Mouse (Mus musculus) c-Kit-negative CD71-positive TER-119-positive erythroid progenitor cells, embryonic 14.5 days (primary cell): ENCODE results near the gene Poln.

Source experiments
- DNase-seq: peaks from one replicate; pipeline ENCODE4 v3.0.0-alpha.2; 2013; ENCODE audit warnings: low read depth, low spot score

The Poln gene

DNA sequence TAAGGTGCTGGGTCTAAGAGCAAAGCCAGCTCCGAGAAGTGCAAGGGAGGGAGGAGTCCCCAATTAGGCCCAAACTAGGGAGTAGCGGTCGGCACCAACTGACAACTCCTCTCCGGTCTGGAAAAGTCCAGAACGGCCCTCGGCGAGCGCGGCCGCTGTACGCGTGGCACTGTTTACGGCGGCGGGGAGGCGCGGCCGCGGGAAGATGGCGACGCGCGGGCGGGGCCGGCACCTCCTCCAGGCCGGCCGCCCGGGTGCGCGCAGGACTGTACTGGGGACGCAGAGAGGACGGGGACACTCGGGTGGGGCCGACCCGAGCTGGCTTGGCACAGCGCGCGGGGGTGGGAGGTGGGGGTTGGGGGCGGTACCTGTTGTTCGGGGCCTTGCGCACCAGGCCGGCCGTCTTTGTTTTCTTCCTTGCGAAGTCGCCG is 17.7 kb upstream of the Poln start:
- DNase-seq: no peak

DNA sequence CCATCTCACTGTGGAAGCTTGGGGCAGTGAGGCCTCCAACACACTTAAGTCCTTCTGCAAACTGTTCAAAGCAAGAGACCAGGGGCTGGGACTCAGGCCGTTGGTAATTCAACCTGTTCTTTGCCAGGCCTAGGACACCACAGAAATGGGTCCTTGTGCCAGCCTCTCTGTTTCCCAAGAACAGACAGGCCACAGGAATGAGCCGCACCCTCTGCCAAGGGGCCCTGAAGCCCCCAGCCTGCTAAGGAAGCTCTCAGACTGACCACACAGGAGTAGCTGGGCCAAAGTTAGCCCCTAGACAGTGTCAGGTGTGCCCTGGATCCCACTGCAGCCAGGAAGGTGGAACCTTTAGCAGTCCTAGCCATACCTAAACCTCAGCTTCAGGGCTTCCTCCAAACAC is 17.1 kb upstream of the Poln start:
- no peak for DNase-seq

DNA sequence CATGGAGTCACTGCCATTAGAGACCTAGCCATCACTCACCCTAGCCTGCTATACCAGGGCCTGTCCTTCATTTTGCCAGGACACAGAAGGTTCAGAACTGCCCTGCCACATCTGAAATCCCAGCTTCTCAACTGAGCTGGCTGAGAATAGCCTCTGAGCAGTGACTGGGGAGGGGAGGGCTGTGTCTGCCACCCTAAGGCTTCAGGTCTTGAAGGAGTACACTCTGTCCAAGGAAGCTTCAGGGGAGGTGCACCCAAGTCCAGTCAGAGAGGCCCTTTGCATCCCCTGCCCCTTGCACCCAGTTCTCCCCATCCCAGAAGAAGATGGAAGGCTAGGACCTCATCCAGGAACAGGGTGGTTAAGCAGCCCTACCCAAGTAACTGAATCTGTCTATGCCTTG is 16.5 kb upstream of the Poln start:
- DNase-seq: no peak

DNA sequence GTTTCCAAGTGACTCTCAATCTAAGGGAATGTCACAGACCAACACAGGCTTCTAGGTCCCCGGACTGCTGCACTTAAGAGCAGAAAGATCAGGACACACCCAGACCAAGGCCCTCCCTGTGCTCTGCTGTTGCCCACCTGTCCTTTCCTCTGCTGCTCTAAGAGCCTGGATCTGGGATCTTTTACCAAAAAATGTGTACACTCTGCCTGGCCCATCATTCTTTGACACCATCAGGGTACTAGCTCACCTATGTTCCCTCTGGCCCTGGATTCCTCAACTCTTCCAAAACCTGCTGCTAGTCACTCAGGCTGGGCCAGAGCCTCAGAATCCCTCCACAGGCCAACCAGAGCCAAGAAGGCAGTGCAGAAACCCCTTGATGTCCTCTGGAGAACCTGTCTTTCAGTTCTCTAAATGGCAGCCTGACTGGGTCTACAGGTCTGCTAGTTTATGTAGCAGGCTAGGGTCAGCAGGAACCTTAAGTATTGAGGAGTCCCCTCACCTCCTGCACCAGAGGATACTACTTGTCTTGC is 15.9 kb upstream of the Poln start:
- no peak for DNase-seq

DNA sequence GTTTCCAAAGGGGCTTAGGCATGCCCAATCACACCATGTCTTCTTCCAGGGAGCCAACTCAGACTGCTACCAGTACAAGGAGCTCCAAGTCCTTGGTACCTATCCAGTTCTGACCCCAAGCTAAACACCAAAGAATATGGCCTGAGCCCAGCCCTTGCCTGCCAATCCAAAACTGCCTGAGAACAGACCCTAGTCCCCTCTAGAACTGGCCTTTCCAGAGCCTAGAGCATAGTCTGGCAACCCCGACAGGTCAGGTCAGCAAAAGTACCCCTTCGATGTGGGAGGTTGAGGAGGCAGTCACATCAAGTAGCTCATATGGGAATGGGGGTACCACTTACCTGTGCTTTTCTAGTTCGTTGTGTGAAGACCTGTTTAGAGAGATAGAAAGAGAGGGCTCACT is 14.7 kb upstream of the Poln start:
- no peak for DNase-seq

DNA sequence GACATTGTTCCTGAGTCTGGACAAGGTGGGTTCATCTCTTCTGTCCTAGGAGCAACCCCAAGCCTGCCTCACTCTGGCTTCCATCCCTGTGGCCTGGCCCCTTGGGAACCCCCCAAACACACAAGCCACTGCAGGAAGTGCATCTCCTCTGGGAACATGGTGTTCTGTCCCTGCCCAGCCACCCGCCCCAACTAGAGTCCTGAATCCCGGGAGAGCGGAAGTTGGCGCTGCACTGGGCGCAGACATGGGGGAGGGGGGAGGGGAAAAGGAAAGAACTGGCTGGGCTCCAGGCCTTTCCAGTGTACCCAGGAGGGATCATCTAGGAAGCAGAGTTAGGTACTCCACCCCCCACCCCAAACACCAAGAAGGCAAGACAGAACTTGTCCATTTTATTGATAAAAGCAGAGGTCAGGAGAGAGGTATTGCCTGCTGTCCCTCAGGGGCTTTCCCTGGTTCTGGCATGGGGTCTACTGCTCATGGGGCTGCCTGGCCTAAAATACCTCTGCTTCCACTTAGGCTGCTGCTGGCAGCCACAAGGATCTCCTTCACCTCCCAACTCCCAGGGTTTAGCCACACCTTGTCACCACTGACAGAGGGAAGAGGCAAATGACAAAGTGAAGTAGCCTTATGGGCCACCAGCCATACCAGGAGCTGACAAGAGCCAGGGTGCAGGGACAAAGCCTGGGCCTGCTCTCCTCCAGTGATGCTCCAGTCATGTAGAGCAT is 14.1 kb upstream of the Poln start:
- no peak for DNase-seq

DNA sequence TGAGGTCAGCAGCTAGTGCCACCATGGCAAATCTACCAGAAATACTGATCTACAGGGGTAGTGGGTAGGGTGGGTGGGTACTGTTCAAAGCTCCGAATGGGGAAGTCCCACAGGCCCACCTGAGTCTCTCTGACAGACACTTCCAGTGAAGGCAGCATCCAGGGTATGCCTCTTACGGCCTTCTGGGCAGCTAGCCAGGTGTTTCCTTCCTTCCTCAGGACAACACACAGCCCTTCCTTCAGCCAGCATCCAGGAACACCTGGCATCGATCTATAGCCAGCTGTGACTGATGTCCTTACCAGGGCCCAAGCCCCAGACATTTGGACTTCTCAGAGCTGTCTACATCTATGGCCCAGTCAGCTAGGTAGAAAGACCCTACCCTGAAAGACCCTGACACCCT is 13.2 kb upstream of the Poln start:
- no peak for DNase-seq

DNA sequence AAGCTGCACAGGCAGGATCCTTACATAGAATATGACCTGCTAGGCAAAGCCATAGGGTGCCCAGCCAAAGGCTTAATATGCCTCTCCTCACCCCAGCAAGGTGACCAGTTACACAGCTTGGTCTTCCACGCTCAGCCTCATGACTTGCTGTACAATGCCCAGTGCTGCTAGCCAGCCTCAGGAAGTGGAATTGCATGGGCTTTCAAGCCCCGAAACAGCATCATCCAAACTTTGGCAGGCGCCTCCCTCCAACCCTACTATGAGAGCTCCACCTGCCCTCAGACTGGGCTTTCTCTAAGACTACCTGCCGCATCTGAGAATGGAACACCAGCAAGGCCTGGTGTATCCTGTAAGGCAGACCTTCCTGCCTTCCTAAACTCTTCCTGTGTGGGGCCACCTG is 8.6 kb upstream of the Poln start:
- no peak for DNase-seq

DNA sequence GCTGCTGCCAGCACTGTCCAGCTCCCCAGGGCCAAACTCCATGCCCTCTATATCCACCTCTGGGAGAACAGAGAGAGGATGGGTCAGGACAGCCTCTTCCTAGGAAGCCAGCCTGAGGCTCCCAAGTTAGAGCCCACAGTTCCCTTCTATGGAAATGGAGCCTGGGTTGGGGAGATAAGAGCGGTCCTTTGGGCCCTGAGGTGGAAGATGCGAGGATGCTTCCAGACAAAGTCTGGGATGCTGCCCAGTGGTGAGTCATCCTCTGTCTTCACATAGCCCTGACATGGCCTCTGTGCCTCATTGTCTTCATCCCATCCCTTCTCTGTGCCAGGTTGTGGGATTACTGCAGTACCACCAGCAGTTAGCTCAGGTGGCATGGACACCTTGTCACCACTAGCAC is 7.8 kb upstream of the Poln start:
- DNase-seq: no peak

DNA sequence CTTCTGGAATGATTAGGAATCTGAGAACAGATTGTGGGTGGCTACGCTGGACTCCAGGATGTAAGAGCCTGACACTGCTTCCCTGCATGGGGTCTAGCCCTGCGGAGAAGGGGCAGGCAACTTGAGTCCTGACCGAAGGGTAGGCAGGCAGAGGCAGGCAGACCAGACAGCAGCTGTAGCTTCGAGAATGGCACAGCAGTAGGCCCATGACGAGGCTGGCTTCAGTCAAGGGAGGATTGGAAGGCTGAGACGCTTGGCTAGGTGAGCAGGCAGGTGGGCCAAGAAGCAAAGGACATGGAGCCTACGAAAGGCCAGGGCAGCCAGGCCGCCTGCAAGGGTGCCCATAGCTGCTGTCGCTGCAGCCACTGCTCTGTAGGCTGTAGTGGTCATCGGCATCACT is 7.4 kb upstream of the Poln start:
- no peak for DNase-seq

DNA sequence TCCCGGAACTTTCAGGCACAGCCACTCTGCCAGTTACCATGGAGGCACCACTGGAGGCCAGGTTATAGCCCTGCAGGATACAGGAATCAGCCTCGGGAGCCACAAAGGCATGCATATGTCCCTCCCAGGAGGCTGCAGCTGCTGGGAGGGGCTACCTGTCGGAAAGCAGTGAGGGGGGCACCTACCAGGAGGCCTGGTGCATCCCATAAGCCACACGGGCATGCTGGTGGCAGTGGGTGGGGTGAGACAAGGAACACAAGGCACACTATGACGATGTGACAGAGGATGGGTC is 6.1 kb upstream of the Poln start:
- no peak for DNase-seq

DNA sequence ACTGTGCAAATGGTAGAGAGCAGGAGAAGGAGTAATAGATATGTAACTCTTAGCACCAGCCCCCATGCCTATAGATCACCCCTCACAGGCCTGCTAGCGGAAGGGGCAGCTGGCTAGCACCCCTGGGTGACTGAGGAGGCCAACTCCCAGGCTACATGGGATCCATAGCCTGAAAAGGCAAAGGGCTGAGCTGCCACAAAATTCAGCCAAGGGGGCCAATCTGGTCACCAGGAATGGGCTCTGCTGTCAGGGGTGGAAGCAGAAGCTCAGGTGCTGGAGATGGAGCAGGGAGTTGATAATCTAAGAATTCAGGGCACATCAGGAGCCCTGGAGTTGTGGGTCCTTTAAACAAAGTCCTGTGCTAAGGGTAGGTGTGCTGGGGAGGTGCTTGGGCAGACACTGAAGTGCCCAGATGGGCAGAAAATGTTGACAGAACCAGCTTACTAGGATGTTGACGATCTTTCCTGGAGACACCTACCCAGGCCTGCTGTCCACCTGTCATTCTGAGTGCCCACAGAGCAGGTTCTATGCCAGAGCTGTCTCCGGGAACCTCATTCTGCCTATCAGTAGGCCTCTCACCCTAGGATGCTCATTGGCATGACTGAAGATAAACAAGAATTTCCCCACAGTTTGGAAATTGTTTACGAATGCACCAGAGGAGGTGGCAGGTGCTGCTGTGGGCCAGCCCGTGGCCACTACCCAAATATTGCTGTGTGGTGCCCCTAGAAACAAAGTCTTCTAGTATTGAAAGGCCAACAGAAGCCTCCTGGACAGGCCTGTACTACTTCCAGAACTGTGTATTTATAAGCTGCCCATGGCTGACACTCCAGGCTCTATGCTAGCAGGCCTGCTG is 5.5 kb upstream of the Poln start:
- DNase-seq: no peak

DNA sequence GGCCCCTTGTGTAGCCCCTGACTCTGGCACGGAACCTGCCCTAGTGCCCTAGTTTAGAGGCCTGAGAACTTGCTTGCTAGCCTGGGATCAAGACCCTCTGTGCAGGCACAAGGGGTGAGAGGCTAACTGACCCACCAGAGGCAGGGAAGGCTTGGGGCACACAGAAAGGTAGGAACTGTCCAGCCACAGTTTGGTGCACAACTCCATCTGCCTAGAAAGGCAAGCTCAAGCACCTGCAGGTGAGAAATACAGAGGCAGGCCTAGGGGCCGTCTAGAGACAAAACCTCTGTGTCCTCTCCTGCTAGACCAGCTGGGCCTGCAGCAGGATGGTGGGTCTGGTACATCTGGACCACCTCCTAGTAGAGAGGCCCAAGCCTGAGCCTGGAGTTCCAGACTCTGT is 4.8 kb upstream of the Poln start:
- DNase-seq: no peak

DNA sequence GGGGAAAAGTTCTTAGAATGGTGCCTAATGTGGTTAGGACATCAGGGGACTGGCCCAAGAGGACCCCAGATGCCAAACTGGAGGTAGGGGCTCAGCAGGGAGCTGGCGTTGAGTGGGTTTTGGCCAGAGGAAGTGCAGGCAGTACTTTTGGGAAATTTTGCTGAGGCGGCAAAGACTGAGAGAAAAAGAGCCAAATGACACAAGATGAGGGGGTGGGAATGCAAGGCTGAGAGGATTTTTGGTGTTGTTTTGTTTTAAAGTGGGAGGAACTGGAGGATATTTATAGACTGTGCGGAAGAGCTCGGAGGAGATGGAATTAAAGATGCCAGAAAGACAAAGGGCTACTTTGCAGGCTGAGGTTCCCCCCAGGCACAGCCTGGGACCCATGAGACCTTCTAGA is 1.5 kb upstream of the Poln start:
- no peak for DNase-seq

DNA sequence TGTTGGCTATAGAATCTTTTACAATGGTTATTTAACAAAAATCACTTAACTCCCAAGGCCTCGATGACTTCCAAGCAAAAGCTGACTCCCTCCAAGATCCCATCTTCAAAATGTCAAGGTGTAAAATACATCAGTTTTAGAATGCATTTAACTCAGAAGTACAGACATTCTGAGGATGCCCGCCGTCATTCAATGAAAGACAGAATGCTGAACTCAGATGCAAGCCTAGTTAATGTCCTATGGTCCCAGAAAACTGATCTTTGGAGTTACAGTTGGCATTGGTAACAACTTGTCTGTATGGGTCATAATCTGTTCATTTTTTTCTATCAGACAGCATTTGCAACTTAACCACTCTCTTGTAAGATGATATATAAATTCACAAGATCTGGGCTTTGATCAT is 706 bp upstream of the Poln start:
- DNase-seq: no peak

DNA sequence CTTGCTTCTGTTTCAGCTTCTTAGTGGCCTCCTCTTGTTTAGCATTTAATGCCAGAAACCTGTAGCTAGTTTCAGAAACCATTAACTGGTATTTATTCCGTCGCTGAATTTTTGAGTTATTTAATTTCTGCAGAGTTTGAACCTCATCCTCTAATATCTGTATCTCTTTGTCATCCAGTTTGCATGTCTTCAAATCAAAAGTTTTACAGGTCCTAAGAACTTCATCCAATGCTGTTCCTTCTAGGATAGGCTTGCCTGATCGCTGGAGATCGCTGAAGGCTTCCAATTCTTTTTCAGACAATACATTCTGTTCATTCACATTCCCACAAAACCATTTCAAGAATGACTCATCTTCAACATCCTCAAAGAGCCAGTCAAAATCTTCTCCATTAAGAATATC is 1.4 kb downstream of the Poln start:
- no peak for DNase-seq

DNA sequence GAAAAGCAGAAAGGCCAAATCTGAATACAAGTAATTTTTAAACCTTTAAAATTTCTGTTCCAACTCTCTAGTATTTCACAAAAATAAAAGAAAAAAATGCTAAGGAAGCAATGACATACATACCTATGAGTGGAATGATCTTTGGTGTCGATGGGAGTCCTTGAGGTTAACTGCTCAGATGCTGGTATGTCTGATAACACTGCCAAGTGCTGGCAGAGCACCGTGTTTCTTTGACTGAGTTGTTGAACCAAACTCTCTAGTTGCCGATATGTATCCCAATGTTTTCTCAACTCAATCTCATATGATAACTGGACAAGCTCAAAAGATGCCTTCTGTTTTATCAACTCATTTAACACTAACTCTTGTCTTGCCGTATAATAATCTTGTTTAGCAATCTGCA is 3.5 kb downstream of the Poln start:
- no peak for DNase-seq

DNA sequence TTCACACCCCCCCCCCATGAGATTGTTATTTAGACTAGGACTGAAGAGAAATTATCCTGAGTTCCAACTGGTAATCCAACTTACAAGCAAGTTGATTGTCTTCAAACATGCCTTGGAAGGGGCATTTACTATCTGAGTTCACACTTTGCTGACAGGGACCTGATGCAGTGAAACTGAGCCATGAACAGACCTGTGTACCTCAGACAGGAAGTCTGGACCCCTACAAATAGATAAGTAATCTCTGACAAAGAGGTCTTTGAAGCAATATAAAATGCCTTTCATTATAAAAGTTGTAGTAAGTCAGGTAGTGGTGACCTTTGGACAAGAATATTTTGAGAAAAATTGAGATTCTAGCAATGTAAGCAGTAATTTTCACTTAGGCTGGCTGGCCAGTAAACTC is 20.8 kb downstream of the Poln start:
- no peak for DNase-seq

DNA sequence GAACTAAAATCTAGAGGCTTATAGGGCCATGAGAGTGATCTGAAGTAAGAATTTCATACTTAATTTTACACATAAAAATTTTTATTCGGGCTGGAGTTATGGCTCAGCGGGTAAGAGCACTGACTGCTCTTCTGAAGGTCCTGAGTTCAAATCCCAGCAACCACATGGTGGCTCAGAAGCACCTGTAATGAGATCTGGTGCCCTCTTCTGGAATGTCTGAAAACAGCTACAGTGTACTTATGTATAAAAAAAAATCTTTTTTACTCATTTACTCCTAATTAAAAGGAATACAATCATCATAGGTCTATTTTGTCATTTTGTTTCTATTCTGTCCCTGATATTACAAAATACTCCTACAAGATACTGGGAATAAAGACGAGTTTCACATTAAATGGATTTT is 21.7 kb downstream of the Poln start:
- no peak for DNase-seq

DNA sequence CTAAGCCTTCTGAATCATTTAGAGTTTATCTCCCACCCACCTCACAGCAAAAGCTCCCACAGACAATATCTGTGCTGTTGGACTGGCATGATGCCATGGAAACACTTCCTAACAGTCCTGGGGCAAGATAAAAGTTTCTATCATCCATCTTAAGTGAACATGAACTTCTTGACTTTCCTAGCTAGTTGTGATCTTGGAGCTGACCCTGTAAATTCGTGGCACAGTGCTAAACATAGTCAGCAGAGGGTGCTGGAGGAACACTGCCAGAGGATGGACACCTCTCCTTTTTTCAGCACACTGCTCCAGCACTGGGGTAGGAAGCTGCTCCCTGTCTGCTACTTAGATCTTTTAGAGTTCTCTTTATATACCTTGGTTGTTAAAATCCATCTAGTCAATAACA is 29.5 kb downstream of the Poln start:
- no peak for DNase-seq

DNA sequence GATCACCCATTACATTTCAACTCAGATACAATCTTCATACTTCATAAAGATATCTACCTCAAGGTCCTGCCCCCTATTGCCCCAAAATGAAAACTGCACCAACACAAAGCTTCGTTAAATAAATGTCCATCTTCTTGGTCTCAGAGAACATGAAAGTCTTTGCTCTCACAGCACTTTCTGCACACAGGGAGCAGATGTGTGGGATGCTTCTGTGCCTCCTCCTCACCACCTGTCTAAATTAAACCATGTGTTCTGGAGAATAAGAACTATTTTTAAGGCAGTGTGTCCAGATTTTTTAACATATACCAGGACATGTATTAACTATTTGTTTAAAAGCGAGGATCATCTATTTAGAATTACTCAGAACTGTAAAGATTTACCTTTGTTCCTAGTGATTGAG is 36.5 kb downstream of the Poln start:
- DNase-seq: no peak

DNA sequence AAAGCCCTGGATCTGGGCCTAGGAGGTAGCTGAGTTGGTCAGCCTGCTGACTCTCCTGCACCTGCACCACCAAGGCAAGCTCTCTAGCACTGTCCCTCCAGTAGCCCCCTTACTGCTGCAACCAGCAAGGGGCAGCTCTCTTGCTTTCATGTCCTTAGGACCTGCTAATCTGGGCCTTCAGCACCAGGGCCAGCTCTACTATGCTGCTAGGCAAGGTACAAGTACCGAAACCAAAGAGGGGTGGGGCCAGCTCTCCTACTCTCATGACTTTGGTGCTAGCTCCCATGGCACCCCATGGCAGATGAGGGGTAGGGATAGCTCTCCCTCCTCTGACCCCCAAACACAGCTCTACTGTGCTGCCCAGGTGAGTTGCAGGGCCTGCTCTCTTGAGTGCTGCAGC is 45.1 kb downstream of the Poln start:
- DNase-seq: no peak

DNA sequence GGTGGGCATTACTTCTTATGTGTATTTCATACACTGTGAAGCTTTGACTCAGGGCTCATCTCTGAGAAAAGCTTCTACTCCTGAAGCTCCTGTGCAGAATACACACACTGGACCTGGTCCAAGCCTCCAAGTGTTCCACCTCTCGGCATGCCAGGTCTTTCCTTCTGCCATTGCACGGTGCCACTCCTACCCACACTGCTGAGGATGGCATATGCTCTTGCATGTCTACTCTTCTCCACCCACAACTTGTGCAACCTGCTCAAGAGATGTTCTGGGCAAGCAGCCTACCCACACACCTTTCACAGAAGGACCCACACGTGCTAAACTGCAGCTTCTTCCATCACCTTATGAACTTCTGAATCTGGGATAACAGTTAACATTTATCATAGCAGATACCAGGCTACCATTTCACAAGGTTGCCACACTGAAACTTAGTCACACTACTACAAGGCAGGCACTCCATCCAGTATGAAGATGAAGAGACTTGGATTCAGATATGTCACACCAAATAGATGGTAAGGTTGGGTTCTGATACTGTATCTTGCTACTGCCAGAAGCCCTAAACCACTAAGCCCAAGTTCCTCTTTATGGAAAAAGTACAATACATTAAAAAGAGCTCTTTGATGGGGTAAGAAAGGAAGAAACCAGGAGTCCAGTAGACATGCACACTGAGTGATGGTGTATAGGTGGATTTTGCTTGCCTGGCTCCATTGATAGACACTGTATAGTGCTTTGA is 50.0 kb downstream of the Poln start:
- DNase-seq: no peak
